Mouse (Mus musculus): ENCODE results near the gene Osbpl10. TPM values are rescaled to one million over a fixed set of nuclear protein-coding genes. Genes with fewer than 3 reads are reported as not detected.

Gene Osbpl10
- polyA plus RNA-seq, 1 experiment from 2014 or later = 2.9 TPM

- Histone ChIP-seq H3K27ac (ENCODE audit: low read length) (no peak overlapping the region; the same call in 1 of the 2 replicates), H3K27me3 (ENCODE audit: control insufficient read depth, insufficient read depth, low read depth, low read length) (no peaks in the 10 kb centered on the region), H3K9me3 (replicated peaks; ENCODE audit: control insufficient read depth, low read length, poor library complexity, severe bottlenecking) (no peaks in the 10 kb centered on the region), H3K9ac (ENCODE audit: low read depth, low read length) (no peak overlapping the region), H3K4me1 (ENCODE audit: control insufficient read depth, insufficient read depth, low read length) (peaks cover 11% of the 10 kb centered on the region), H3K4me3 (ENCODE audit: low read depth, low read length) (no peak overlapping the region), H3K36me3 (ENCODE audit: control insufficient read depth, insufficient read depth, low read length) (no peaks in the 10 kb centered on the region), H3K4me2 (ENCODE audit: low read length) (no peak overlapping the region)
- 14% methylated on average over 5 of the region's 5 CpGs for WGBS
- peak; percentile 37; the same call in 1 of the 2 replicates for ATAC-seq
Observed at GRCm38 (mm10) chr9:115058806-115059205, 80.4 kb downstream of the Osbpl10 start.

GRCm38 (mm10) chr9:115064834-115065233 is 86.5 kb downstream of the Osbpl10 start:
- 100% methylated on average over 1 of the region's 1 CpGs for WGBS
- Histone ChIP-seq H3K9ac (ENCODE audit: low read depth, low read length) (no peak overlapping the region), H3K9me3 (replicated peaks; ENCODE audit: control insufficient read depth, low read length, poor library complexity, severe bottlenecking) (no peaks in the 10 kb centered on the region; the same call in 1 of the 2 replicates), H3K4me3 (ENCODE audit: low read depth, low read length) (no peak overlapping the region), H3K27me3 (ENCODE audit: control insufficient read depth, insufficient read depth, low read depth, low read length) (no peaks in the 10 kb centered on the region), H3K4me2 (ENCODE audit: low read length) (no peak overlapping the region), H3K27ac (ENCODE audit: low read length) (no peak overlapping the region), H3K4me1 (ENCODE audit: control insufficient read depth, insufficient read depth, low read length) (no peaks in the 10 kb centered on the region), H3K36me3 (ENCODE audit: control insufficient read depth, insufficient read depth, low read length) (no peaks in the 10 kb centered on the region)
- no peak for ATAC-seq

GRCm38 (mm10) chr9:115067071-115067470 is 88.7 kb downstream of the Osbpl10 start:
- WGBS = 80% methylated on average over 8 of the region's 9 CpGs
- no peaks in the 10 kb centered on the region for H3K4me1 ChIP-seq (ENCODE audit: control insufficient read depth, insufficient read depth, low read length)
- no peak for ATAC-seq
- H3K9me3 ChIP-seq (replicated peaks; ENCODE audit: control insufficient read depth, low read length, poor library complexity, severe bottlenecking) = no peaks in the 10 kb centered on the region; the same call in 1 of the 2 replicates
- H3K27me3 ChIP-seq (ENCODE audit: control insufficient read depth, insufficient read depth, low read depth, low read length) = no peaks in the 10 kb centered on the region
- no peaks in the 10 kb centered on the region for H3K36me3 ChIP-seq (ENCODE audit: control insufficient read depth, insufficient read depth, low read length)
- H3K4me3 ChIP-seq (ENCODE audit: low read depth, low read length) = no peak overlapping the region
- no peak overlapping the region for H3K27ac ChIP-seq (ENCODE audit: low read length)
- no peak overlapping the region for H3K9ac ChIP-seq (ENCODE audit: low read depth, low read length)
- H3K4me2 ChIP-seq (ENCODE audit: low read length) = no peak overlapping the region

GRCm38 (mm10) chr9:115075191-115075590 is 96.8 kb downstream of the Osbpl10 start:
- H3K4me1 ChIP-seq (ENCODE audit: control insufficient read depth, insufficient read depth, low read length) = no peaks in the 10 kb centered on the region
- no peak overlapping the region for H3K4me2 ChIP-seq (ENCODE audit: low read length)
- no peaks in the 10 kb centered on the region for H3K36me3 ChIP-seq (ENCODE audit: control insufficient read depth, insufficient read depth, low read length)
- WGBS = 88% methylated on average over 4 of the region's 4 CpGs
- H3K9ac ChIP-seq (ENCODE audit: low read depth, low read length) = no peak overlapping the region
- no peak overlapping the region for H3K27ac ChIP-seq (ENCODE audit: low read length)
- H3K4me3 ChIP-seq (ENCODE audit: low read depth, low read length) = no peak overlapping the region
- no peaks in the 10 kb centered on the region for H3K9me3 ChIP-seq (replicated peaks; ENCODE audit: control insufficient read depth, low read length, poor library complexity, severe bottlenecking)
- ATAC-seq = no peak
- H3K27me3 ChIP-seq (ENCODE audit: control insufficient read depth, insufficient read depth, low read depth, low read length) = no peaks in the 10 kb centered on the region

GRCm38 (mm10) chr9:115088295-115088993 is 110.1 kb downstream of the Osbpl10 start:
- Histone ChIP-seq H3K9me3 (replicated peaks; ENCODE audit: control insufficient read depth, low read length, poor library complexity, severe bottlenecking) (peaks cover 4% of the 10 kb centered on the region; the same call in 1 of the 2 replicates), H3K36me3 (ENCODE audit: control insufficient read depth, insufficient read depth, low read length) (no peaks in the 10 kb centered on the region), H3K4me2 (ENCODE audit: low read length) (no peak overlapping the region), H3K27me3 (ENCODE audit: control insufficient read depth, insufficient read depth, low read depth, low read length) (no peaks in the 10 kb centered on the region), H3K4me1 (ENCODE audit: control insufficient read depth, insufficient read depth, low read length) (no peaks in the 10 kb centered on the region), H3K4me3 (ENCODE audit: low read depth, low read length) (no peak overlapping the region), H3K27ac (ENCODE audit: low read length) (no peak overlapping the region), H3K9ac (ENCODE audit: low read depth, low read length) (no peak overlapping the region)
- 51% methylated on average over 17 of the region's 17 CpGs for WGBS
- peak; percentile 85 for ATAC-seq

- H3K9me3 ChIP-seq (replicated peaks; ENCODE audit: control insufficient read depth, low read length, poor library complexity, severe bottlenecking) = peaks cover 4% of the 10 kb centered on the region; the same call in 1 of the 2 replicates
- H3K4me2 ChIP-seq (ENCODE audit: low read length) = no peak overlapping the region
- H3K27me3 ChIP-seq (ENCODE audit: control insufficient read depth, insufficient read depth, low read depth, low read length) = no peaks in the 10 kb centered on the region
- no peak overlapping the region for H3K4me3 ChIP-seq (ENCODE audit: low read depth, low read length)
- H3K27ac ChIP-seq (ENCODE audit: low read length) = no peak overlapping the region
- no peaks in the 10 kb centered on the region for H3K4me1 ChIP-seq (ENCODE audit: control insufficient read depth, insufficient read depth, low read length)
- H3K36me3 ChIP-seq (ENCODE audit: control insufficient read depth, insufficient read depth, low read length) = no peaks in the 10 kb centered on the region
- 79% methylated on average over 5 of the region's 5 CpGs for WGBS
- H3K9ac ChIP-seq (ENCODE audit: low read depth, low read length) = no peak overlapping the region
- no peak for ATAC-seq
Observed at GRCm38 (mm10) chr9:115089644-115090043, 111.3 kb downstream of the Osbpl10 start.

GRCm38 (mm10) chr9:115096481-115096880 is 118.1 kb downstream of the Osbpl10 start:
- peaks cover 4% of the 10 kb centered on the region; the same call in 1 of the 2 replicates for H3K9me3 ChIP-seq (replicated peaks; ENCODE audit: control insufficient read depth, low read length, poor library complexity, severe bottlenecking)
- H3K4me3 ChIP-seq (ENCODE audit: low read depth, low read length) = no peak overlapping the region
- no peaks in the 10 kb centered on the region for H3K4me1 ChIP-seq (ENCODE audit: control insufficient read depth, insufficient read depth, low read length)
- ATAC-seq = no peak
- H3K4me2 ChIP-seq (ENCODE audit: low read length) = no peak overlapping the region
- 76% methylated on average over 10 of the region's 10 CpGs for WGBS
- H3K9ac ChIP-seq (ENCODE audit: low read depth, low read length) = no peak overlapping the region
- H3K27me3 ChIP-seq (ENCODE audit: control insufficient read depth, insufficient read depth, low read depth, low read length) = no peaks in the 10 kb centered on the region
- H3K36me3 ChIP-seq (ENCODE audit: control insufficient read depth, insufficient read depth, low read length) = no peaks in the 10 kb centered on the region
- no peak overlapping the region for H3K27ac ChIP-seq (ENCODE audit: low read length)

- H3K4me1 ChIP-seq (ENCODE audit: control insufficient read depth, insufficient read depth, low read length) = no peaks in the 10 kb centered on the region
- H3K9me3 ChIP-seq (replicated peaks; ENCODE audit: control insufficient read depth, low read length, poor library complexity, severe bottlenecking) = peaks cover 4% of the 10 kb centered on the region; the same call in 1 of the 2 replicates
- H3K27ac ChIP-seq (ENCODE audit: low read length) = no peak overlapping the region
- 85% methylated on average over 4 of the region's 4 CpGs for WGBS
- ATAC-seq = no peak
- H3K4me2 ChIP-seq (ENCODE audit: low read length) = no peak overlapping the region
- no peak overlapping the region for H3K4me3 ChIP-seq (ENCODE audit: low read depth, low read length)
- no peak overlapping the region for H3K9ac ChIP-seq (ENCODE audit: low read depth, low read length)
- no peaks in the 10 kb centered on the region for H3K36me3 ChIP-seq (ENCODE audit: control insufficient read depth, insufficient read depth, low read length)
- H3K27me3 ChIP-seq (ENCODE audit: control insufficient read depth, insufficient read depth, low read depth, low read length) = no peaks in the 10 kb centered on the region
Observed at GRCm38 (mm10) chr9:115097340-115097739, 119.0 kb downstream of the Osbpl10 start.

GRCm38 (mm10) chr9:115100181-115100915 is 122.0 kb downstream of the Osbpl10 start:
- no peaks in the 10 kb centered on the region; the same call in 1 of the 2 replicates for H3K9me3 ChIP-seq (replicated peaks; ENCODE audit: control insufficient read depth, low read length, poor library complexity, severe bottlenecking)
- no peaks in the 10 kb centered on the region for H3K4me1 ChIP-seq (ENCODE audit: control insufficient read depth, insufficient read depth, low read length)
- H3K4me2 ChIP-seq (ENCODE audit: low read length) = no peak overlapping the region
- H3K27me3 ChIP-seq (ENCODE audit: control insufficient read depth, insufficient read depth, low read depth, low read length) = no peaks in the 10 kb centered on the region
- no peak overlapping the region for H3K4me3 ChIP-seq (ENCODE audit: low read depth, low read length)
- 84% methylated on average over 15 of the region's 15 CpGs for WGBS
- no peak overlapping the region for H3K27ac ChIP-seq (ENCODE audit: low read length)
- no peaks in the 10 kb centered on the region for H3K36me3 ChIP-seq (ENCODE audit: control insufficient read depth, insufficient read depth, low read length)
- ATAC-seq = no peak
- H3K9ac ChIP-seq (ENCODE audit: low read depth, low read length) = no peak overlapping the region

Data from midbrain, embryonic 16.5 days (tissue).